Mouse (Mus musculus) bone marrow, adult 2 months (tissue): ENCODE measurements around the gene Amph. TPM values are rescaled to one million over a fixed set of nuclear protein-coding genes. Genes with fewer than 3 reads are reported as not detected.

Source experiments
- H3K27ac ChIP-seq: fragments of 200-500 bp; 2 replicates; pipeline ENCODE4 v1.5.1; 2012; ENCODE audit warnings: low read depth, mild to moderate bottlenecking, control low read depth, inconsistent platforms, low read length; ENCODE audit not compliant: control insufficient read depth, poor library complexity, insufficient read depth
- H3K4me1 ChIP-seq: fragments of 200-500 bp; 2 replicates; pipeline ENCODE4 v1.6.1; 2011; ENCODE audit warnings: low read length; ENCODE audit not compliant: control insufficient read depth, insufficient read depth
- H3K4me3 ChIP-seq: fragments of 200-500 bp; replicated peaks from 2 replicates; pipeline ENCODE3; 2011; ENCODE audit warnings: mild to moderate bottlenecking, low read depth, low read length, control low read depth; ENCODE audit not compliant: control insufficient read depth
- CTCF ChIP-seq: fragments of 200-500 bp; IDR thresholded peaks from 2 replicates; pipeline ENCODE4 v1.5.1; 2011; ENCODE audit warnings: low read length, control low read depth; ENCODE audit not compliant: control insufficient read depth, insufficient read depth
- POLR2A ChIP-seq: fragments of 200-500 bp; IDR thresholded peaks from 2 replicates; pipeline ENCODE4 v1.6.1; 2011; ENCODE audit warnings: low read depth, mild to moderate bottlenecking, control low read depth, low read length, borderline replicate concordance; ENCODE audit not compliant: control insufficient read depth
- WGBS: fragments of 180-500 bp; shearing (Covaris S2); methylation state at CpG from one replicate; pipeline ENCODE4 v1.1.7; 2018; 5-methylcytosine and 5-hydroxymethylcytosine counted together
- polyA plus RNA-seq: library from polyadenylated mRNA; stranded (reverse); fragments of >200 nt; gene quantifications from 2 replicates; pipeline ENCODE4 v1.2.4, GENCODE M21; 2011; ENCODE audit warnings: low replicate concordance; ENCODE audit not compliant: missing spikeins, insufficient read depth, insufficient read length

Amph gene
- polyA plus RNA-seq, 1 experiment, result 0.50 TPM

DNA sequence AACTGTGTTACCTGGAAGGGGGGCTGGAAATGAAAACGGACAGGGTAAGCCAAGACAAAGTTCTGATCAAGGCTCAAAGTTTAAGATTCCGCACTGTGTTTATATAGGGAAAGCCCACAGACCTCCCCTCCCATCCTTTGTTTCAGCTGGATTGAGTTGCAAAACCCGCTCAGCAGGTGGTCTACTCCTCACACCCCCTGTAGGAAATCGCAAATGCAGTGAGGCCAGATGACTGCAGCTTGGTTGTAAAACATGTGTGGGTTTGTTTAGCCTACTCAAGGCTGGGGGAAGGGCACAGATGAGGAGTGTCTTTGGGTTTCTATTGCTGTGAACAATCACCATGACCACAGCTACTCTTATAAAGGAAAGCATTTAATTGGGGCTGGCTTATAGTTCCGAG lies 189.9 kb downstream of the Amph start:
- Histone ChIP-seq H3K4me1 (no peaks in the 10 kb centered on the region), H3K4me3 (no peak overlapping the region), H3K27ac (no peak overlapping the region)
- TF ChIP-seq CTCF (no peak), POLR2A (no peak)
- WGBS, result 79% methylated on average over 5 of the region's 5 CpGs

DNA sequence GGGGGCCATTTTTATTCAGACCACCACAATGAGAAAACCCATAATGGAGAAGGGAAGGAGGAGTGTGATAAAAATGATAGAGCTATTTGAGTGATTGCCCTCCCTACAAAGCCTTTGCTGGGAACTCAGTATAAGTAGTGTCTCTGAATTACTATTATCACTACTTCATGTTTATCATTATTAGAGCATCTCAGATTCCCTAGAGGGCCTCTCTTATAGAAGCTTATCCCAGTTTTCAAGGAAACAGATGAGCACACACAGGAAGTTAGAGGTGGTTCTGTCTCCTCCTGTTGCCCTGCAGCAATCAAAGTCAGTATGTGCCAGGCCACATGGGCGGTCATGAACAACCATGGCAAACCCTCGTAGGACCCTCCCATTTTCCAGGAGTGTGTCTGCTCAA lies 190.5 kb downstream of the Amph start:
- TF ChIP-seq CTCF (no peak), POLR2A (no peak)
- no peak overlapping the region for H3K4me3 ChIP-seq
- no peaks in the 10 kb centered on the region for H3K4me1 ChIP-seq
- no peak overlapping the region for H3K27ac ChIP-seq
- 73% methylated on average over 2 of the region's 2 CpGs for whole genome bisulfite sequencing

DNA sequence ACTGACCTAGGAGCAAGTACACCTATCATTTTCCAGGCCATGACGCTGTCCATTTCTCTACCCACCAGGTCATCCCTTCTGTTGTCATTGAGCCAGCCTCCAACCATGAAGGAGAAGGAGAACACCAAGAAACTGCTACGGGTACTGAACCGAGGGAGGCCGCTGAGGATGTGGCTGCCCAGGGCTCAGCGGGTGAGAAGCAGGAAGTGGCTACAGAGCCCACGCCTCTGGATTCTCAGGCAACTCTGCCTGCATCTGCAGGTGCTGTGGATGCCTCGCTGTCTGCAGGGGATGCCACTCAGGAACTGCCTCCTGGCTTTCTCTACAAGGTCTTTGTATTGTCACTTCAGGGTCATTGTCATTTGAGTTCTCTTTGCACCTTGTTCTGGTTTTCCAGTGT lies 191.1 kb downstream of the Amph start:
- no peak overlapping the region for H3K27ac ChIP-seq

DNA sequence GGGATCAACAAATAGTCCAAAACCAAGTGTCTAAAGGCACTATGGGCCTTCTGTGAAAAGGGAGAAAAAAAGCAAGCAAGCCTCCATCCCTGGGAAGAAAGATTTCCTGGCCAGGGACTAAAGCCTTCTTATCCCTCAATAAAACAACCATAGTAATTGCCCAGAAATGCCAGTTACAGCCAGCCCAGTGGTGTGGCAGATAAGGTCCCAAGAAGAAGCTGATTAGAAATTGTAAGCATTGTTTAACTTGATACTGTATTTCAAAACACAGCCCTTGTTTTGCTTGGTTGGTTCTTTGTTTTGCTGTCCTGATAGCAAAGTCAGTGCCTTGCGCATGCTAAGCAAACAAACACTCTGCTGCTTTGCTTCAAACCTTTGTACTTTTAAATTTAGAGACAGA lies 191.8 kb downstream of the Amph start:
- H3K27ac ChIP-seq, result no peak overlapping the region
- H3K4me1 ChIP-seq, result no peaks in the 10 kb centered on the region
- 61% methylated on average over 1 of the region's 1 CpGs for WGBS
- H3K4me3 ChIP-seq, result no peak overlapping the region
- TF ChIP-seq POLR2A (no peak), CTCF (no peak)

More for the DNA sequence above, 191.1 kb downstream of the Amph start:
- Histone ChIP-seq H3K4me1 (no peaks in the 10 kb centered on the region), H3K4me3 (no peak overlapping the region)
- 37% methylated on average over 7 of the region's 7 CpGs for WGBS
- TF ChIP-seq CTCF (no peak), POLR2A (no peak)

DNA sequence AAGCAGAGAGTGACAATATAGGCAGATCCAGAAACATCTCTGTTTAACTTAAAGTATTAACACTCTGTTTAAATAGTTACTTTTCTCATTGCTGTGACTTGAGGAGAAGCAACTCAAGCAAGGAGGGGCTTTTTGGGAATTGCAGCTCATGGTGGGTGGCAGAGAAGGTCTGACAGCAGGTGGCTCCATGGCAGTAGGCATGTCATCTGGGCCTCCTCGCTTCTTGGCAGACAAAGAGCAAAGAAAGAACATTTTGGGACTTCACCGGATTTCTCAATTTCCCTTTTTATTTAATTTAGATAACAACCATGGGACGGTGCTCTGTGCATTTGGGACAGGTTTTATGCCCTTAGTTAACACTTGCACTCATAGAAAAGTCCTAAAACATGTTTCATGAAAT lies 195.8 kb downstream of the Amph start:
- TF ChIP-seq POLR2A, result no peak
- no peak for TF ChIP-seq CTCF
- Histone ChIP-seq H3K27ac (no peak overlapping the region), H3K4me3 (no peak overlapping the region), H3K4me1 (no peaks in the 10 kb centered on the region)
- WGBS, result 76% methylated on average over 3 of the region's 3 CpGs

DNA sequence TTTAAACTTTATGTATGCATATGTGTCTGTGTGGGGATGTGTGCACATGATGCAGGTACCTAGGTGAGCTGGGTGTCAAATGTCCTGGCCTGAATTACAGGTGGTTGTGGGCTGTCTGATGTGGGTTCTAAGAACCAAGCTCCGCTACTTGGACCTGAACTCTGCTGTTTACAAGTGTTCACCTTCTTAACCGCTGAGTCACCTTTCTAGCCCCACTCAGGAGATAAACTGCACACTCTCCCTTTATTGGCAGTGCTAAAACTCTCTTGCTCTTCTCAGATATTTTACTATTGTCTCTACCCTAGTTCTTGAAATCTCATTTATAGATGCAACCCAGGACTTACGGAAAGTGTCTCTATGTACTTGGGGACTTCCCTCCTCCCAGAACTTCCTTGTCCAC lies 199.5 kb downstream of the Amph start:
- no peak overlapping the region for H3K4me3 ChIP-seq
- 84% methylated on average over 3 of the region's 3 CpGs for WGBS
- H3K4me1 ChIP-seq, result no peaks in the 10 kb centered on the region; the same call in 1 of the 2 replicates
- no peak for TF ChIP-seq POLR2A
- no peak for TF ChIP-seq CTCF
- no peak overlapping the region for H3K27ac ChIP-seq

DNA sequence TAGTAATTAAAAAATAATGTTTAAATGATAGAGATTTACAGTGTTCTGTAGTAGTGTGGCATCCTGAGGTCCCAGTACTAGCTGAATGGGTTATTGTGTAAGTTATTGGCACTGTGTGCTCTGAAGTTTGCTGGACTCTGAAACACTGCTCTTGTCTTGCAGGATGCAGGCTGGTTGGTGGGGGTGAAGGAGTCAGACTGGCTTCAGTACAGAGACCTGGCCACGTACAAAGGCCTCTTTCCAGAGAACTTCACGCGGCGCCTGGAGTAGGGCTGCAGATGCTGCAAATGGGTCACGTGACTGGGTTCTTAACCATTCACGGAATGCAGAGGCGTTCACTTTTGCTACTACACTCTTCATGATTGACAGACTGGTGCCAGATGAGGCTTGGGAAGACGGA lies 201.6 kb downstream of the Amph start:
- no peaks in the 10 kb centered on the region; the same call in 1 of the 2 replicates for H3K4me1 ChIP-seq
- no peak for TF ChIP-seq POLR2A
- no peak for TF ChIP-seq CTCF
- no peak overlapping the region for H3K27ac ChIP-seq
- H3K4me3 ChIP-seq, result no peak overlapping the region
- 89% methylated on average over 8 of the region's 8 CpGs for WGBS

DNA sequence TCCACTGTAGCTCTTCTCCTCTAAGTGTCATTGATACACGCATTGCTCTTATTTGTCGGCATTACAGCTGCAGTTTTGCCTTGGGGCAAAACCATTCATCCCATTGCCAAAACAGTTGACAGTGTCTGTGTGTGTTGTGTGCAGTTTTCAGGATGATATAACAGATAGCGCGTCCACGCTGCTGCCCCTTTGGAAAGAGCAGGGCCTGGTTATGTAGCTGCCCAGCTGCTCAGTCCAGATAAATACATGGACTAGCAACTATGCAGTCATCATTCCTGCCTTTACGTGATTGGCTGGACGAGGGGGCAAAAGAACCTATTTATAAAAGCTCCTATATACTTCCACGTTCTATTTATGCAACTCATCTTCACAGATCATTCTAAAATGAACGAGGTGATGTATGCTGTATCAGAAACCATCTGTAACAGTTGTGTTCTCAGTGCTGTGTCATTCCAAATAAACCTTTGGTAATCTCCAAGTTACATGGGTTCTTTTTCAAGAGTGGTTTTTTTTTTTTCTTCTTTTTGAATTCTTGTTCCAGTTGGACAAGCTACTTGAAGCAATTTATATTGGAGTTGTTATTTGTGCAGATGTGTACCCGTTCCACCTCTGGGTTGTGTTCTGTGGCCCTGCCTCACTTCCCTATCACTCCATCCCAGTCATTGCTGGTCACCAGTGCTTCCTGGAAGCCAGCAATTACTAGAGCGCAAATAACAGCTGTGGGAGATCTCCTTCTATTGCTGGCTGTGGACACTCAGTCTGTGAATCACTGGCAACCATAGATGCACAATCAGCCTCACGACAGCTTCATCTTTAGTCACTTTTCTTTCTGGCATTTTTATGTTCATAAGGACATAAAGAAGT lies 202.7 kb downstream of the Amph start:
- 70% methylated on average over 12 of the region's 12 CpGs for WGBS
- Histone ChIP-seq H3K4me3 (no peak overlapping the region), H3K27ac (no peak overlapping the region), H3K4me1 (no peaks in the 10 kb centered on the region; the same call in 1 of the 2 replicates)
- TF ChIP-seq POLR2A (no peak), CTCF (no peak)

DNA sequence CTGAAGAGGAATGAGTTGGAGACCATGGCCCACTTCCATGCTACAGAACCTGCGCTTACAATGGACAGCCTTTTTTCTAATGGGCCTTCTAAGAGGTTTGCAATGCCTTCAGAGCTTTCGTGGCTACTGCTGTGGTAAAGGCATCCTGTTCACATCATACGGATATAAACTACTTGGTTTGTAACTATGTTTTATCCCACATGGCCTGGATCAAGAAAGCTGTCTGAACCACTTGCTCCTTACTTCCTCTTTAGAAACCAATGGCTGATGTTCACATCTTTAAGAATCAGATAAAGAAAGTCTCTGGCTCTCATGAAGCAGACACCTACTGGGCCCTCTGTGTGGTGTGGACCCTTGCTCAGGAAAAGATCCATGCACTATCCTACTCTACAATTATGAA lies 204.1 kb downstream of the Amph start:
- Histone ChIP-seq H3K4me1 (no peaks in the 10 kb centered on the region; the same call in 1 of the 2 replicates), H3K4me3 (no peak overlapping the region), H3K27ac (no peak overlapping the region)
- TF ChIP-seq POLR2A (no peak), CTCF (no peak)
- WGBS, result 34% methylated on average over 3 of the region's 3 CpGs
